Mouse (Mus musculus) liver, embryonic 13.5 days (tissue): ENCODE data around the gene Mrrf. TPM values are rescaled to one million over a fixed set of nuclear protein-coding genes. Genes with fewer than 3 reads are reported as not detected.
"Not testable (repeated sequence)": the region's sequence is repeated elsewhere in the genome, so short reads cannot be mapped to it uniquely, and the experiment has no call there.

Experiments used
- ATAC-seq: fragments of 200-750 bp; cut with Nextera tagmentation; 2 replicates; pipeline ENCODE4 v1.8.0; 2017; ENCODE audit warnings: low read depth, mild to moderate bottlenecking, moderate number of reproducible peaks, moderate library complexity
- DNase-seq: peaks from one replicate; pipeline ENCODE4 v3.0.0; 2022
- H3K27ac ChIP-seq: fragments of 300-500 bp; sonication (generic); 2 replicates; pipeline ENCODE4 v1.5.1; 2015; ENCODE audit warnings: moderate library complexity, mild to moderate bottlenecking, inconsistent platforms
- H3K27me3 ChIP-seq: fragments of 300-500 bp; sonication (generic); 2 replicates; pipeline ENCODE4 v1.6.1; 2015; ENCODE audit warnings: mild to moderate bottlenecking, inconsistent platforms
- H3K36me3 ChIP-seq: fragments of 300-500 bp; sonication (generic); 2 replicates; pipeline ENCODE4 v1.6.1; 2015; ENCODE audit warnings: mild to moderate bottlenecking, inconsistent platforms
- H3K4me1 ChIP-seq: fragments of 300-500 bp; sonication (generic); replicated peaks from 2 replicates; pipeline ENCODE4 v1.6.1; 2015; ENCODE audit warnings: inconsistent platforms
- H3K4me2 ChIP-seq: fragments of 300-500 bp; sonication (generic); 2 replicates; pipeline ENCODE4 v1.6.1; 2015; ENCODE audit warnings: inconsistent platforms, mild to moderate bottlenecking, moderate library complexity
- H3K4me3 ChIP-seq: fragments of 300-500 bp; sonication (generic); replicated peaks from 2 replicates; pipeline ENCODE4 v1.5.1; 2015; ENCODE audit warnings: mild to moderate bottlenecking, inconsistent platforms
- H3K9ac ChIP-seq: fragments of 300-500 bp; sonication (generic); 2 replicates; pipeline ENCODE4 v1.6.1; 2015; ENCODE audit warnings: mild to moderate bottlenecking, inconsistent platforms
- H3K9me3 ChIP-seq: fragments of 300-500 bp; sonication (generic); replicated peaks from 2 replicates; pipeline ENCODE4 v1.6.1; 2016; ENCODE audit warnings: inconsistent platforms
- WGBS: fragments of 180-500 bp; shearing (Covaris S2); methylation state at CpG from one replicate; pipeline ENCODE4 v1.1.7; 2015; ENCODE audit not compliant: insufficient replicate concordance; 5-methylcytosine and 5-hydroxymethylcytosine counted together
- polyA plus RNA-seq: library from polyadenylated mRNA; unstranded; fragments of >200 nt; fragmentation: Nextera tagmentation; extraction: Ambion mirVana; gene quantifications from 2 replicates; pipeline ENCODE4 v1.2.1, GENCODE M21; 2015

The Mrrf gene
- polyA plus RNA-seq, 1 experiment from 2014 or later: 21.5 TPM

DNA sequence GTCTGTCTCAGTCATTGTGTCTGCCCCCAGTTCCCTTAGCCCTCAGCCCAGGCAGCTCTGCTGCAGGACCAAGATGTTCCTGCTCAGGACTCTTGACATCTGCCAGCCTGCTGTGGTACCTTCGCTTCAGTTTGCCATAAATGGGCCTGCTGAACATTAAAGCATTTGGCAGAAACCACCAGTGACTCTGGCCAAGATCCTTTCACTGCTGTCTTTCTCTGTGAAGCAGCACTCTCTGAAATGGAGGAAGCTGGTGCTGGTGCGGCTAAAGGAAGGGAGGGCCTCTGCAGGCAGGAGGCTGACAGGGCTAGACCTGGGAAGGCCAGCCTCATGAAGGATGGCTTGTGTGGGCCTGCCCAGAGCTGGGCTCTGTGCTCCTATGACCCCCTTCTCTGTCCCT, 47.1 kb downstream of the Mrrf start:
- H3K9me3 ChIP-seq: no peaks in the 10 kb centered on the region
- no peak overlapping the region for H3K4me3 ChIP-seq
- H3K27me3 ChIP-seq: no peaks in the 10 kb centered on the region
- H3K36me3 ChIP-seq: peaks cover 16% of the 10 kb centered on the region
- WGBS: 85% methylated on average over 2 of the region's 2 CpGs
- peak overlapping the region; percentile 23; the same call in 1 of the 2 replicates for H3K27ac ChIP-seq
- no peak overlapping the region for H3K4me2 ChIP-seq
- DNase-seq (no peak), ATAC-seq (no peak)
- peaks cover 32% of the 10 kb centered on the region for H3K4me1 ChIP-seq
- no peak overlapping the region for H3K9ac ChIP-seq

DNA sequence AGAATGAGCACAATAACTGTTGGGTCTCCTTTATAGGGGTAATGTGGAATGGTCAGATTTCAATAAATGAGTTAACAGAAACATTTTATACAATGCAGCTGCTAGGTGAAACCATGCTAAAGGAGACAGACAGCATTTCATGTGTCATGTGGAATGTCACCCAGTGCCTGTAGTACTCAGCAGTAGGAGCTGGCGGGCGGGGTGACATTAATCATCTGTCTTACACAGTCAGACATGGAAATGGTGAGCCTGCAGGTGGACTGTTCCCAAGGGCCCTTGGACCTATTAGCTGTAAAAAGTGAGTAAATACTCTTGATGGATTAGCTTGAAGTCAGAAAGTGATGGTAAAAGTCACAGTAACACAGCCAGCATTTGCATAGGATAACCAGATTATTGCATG, 48.0 kb downstream of the Mrrf start:
- peaks cover 32% of the 10 kb centered on the region for H3K4me1 ChIP-seq
- H3K36me3 ChIP-seq: peaks cover 15% of the 10 kb centered on the region; the same call in 1 of the 2 replicates
- DNase-seq (no peak), ATAC-seq (peak; percentile 42; the same call in 1 of the 2 replicates)
- H3K9ac ChIP-seq: peak overlapping the region; percentile 38; the same call in 1 of the 2 replicates
- no peak overlapping the region for H3K4me2 ChIP-seq
- H3K27me3 ChIP-seq: no peaks in the 10 kb centered on the region
- WGBS: 93% methylated on average over 2 of the region's 2 CpGs
- no peaks in the 10 kb centered on the region for H3K9me3 ChIP-seq
- H3K27ac ChIP-seq: peak overlapping the region; percentile 29; the same call in 1 of the 2 replicates
- no peak overlapping the region for H3K4me3 ChIP-seq

DNA sequence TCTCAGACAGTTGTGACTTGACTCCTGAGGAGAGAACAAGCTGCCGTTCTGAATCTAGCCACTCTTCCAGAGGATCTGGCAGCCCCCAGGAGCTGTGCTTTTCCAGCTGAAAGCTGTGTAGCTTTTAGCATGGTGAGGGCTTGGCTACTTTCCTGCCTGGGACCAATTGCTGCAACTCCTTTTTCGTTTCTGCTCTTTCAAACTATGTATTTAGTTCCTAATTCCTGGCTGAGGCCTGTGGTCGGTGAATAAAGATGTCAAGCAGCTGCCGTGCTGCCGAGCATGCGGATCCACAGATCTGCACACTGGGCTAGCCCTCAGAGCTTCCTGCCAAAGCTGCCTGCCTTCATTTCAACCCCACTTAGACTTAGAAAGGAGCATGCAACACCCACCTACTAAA, 48.7 kb downstream of the Mrrf start:
- Histone ChIP-seq H3K4me3 (no peak overlapping the region), H3K27me3 (no peaks in the 10 kb centered on the region), H3K9ac (no peak overlapping the region), H3K4me1 (peaks cover 32% of the 10 kb centered on the region), H3K27ac (0 out of 2 replicates have a peak overlapping the region, but pooled peaks have one; percentile 29), H3K4me2 (no peak overlapping the region), H3K9me3 (no peaks in the 10 kb centered on the region), H3K36me3 (peaks cover 12% of the 10 kb centered on the region; the same call in 1 of the 2 replicates)
- 71% methylated on average over 6 of the region's 6 CpGs for WGBS
- DNase-seq: no peak
- no peak for ATAC-seq

DNA sequence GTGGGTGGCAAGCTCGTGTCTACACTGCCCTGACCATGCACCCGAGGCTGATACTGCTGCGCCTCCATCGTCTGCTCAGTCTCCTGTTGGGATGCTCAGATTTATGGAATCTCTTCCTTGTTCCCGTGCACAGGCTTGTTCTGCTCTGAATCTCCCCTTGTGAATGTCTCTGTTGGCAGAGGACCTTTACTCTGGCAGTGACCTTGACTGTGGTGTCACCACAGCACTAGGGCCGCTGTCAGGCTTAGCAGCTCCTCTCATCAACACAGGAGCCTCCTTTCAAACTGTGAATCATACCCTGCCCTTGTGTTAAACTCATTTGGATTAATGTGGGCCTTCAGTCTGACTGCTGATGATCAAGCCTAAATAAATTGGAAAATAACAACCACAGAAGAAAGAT, 53.0 kb downstream of the Mrrf start:
- not testable (repeated sequence) for H3K9ac ChIP-seq, ATAC-seq, H3K4me2 ChIP-seq, H3K27ac ChIP-seq, H3K27me3 ChIP-seq, H3K4me1 ChIP-seq, H3K9me3 ChIP-seq, DNase-seq, H3K4me3 ChIP-seq
- 77% methylated on average over 6 of the region's 6 CpGs for WGBS
- peaks cover 12% of the 10 kb centered on the region; the same call in 1 of the 2 replicates for H3K36me3 ChIP-seq

DNA sequence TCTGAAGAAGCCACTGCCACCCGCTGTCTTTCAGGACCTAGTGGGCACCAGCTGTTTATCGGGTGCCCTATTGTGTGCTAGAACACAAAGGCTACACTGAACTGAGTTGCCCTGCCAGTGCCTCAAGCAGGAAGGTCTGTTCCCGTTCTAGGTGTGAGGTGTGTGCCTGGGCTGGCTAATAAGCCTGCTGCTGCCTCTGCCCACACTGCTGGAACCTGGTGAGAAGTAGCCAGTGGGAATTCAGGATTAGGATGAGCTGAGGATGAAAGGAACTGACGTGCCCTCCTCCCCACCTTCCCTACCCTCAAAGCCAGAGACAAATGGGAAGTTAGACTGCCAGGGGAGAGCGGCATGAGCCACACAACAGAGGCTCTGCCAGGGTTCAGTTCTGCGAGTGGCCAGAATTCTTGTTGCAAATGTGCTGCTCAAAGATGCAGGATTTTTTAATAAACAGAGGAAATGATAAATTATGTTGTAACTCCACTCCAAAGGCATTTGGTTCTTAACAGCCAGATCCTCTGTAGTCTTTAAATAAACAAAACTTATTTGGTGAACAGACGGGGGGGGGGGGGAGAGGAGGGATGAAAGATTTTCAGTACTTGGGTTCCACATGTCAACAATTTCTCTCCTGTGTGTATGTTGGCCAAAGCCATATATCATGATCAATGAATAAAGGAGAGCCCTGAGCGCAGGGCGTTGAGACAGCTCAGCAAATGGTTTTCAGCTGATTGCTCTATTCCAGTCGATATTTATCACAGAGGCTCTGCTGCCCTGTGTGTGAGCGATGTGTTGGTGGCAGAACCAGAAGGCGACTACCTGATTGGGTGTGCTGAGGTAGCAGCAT, 55.1 kb downstream of the Mrrf start:
- no peak overlapping the region; the same call in 1 of the 2 replicates for H3K27ac ChIP-seq
- H3K4me3 ChIP-seq: no peak overlapping the region
- DNase-seq: no peak
- ATAC-seq: no peak
- H3K4me1 ChIP-seq: peaks cover 11% of the 10 kb centered on the region
- 68% methylated on average over 12 of the region's 12 CpGs for WGBS
- H3K4me2 ChIP-seq: no peak overlapping the region
- no peaks in the 10 kb centered on the region for H3K27me3 ChIP-seq
- H3K9ac ChIP-seq: no peak overlapping the region
- H3K36me3 ChIP-seq: peaks cover 12% of the 10 kb centered on the region; the same call in 1 of the 2 replicates
- no peaks in the 10 kb centered on the region for H3K9me3 ChIP-seq

DNA sequence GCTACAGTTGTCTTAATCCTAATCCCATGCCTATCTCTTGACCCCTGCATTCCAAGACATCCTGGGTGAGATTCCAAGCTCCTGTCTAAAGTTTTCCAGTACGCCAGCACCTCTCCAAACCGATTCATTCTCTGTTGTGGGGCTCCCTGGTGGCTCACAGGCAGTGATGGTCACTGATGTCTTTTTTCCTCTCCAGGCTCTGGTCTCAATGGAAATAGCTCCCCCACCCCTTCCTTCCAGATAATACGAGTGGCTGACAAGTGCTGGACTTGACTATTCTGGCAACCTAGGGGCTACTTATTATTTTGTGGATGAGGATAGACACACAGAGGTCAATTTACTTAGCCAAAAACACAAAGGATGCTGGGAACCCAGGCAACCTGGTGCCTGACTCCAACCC, 60.8 kb downstream of the Mrrf start:
- Histone ChIP-seq H3K27me3 (peaks cover 16% of the 10 kb centered on the region), H3K36me3 (no peaks in the 10 kb centered on the region), H3K4me3 (no peak overlapping the region), H3K4me2 (peak overlapping the region; percentile 90; the same call in 1 of the 2 replicates), H3K9ac (peak overlapping the region; percentile 84), H3K4me1 (peaks cover 62% of the 10 kb centered on the region), H3K27ac (peak overlapping the region; percentile 99), H3K9me3 (no peaks in the 10 kb centered on the region)
- ATAC-seq: no peak
- WGBS: 54% methylated on average over 3 of the region's 3 CpGs
- no peak for DNase-seq

DNA sequence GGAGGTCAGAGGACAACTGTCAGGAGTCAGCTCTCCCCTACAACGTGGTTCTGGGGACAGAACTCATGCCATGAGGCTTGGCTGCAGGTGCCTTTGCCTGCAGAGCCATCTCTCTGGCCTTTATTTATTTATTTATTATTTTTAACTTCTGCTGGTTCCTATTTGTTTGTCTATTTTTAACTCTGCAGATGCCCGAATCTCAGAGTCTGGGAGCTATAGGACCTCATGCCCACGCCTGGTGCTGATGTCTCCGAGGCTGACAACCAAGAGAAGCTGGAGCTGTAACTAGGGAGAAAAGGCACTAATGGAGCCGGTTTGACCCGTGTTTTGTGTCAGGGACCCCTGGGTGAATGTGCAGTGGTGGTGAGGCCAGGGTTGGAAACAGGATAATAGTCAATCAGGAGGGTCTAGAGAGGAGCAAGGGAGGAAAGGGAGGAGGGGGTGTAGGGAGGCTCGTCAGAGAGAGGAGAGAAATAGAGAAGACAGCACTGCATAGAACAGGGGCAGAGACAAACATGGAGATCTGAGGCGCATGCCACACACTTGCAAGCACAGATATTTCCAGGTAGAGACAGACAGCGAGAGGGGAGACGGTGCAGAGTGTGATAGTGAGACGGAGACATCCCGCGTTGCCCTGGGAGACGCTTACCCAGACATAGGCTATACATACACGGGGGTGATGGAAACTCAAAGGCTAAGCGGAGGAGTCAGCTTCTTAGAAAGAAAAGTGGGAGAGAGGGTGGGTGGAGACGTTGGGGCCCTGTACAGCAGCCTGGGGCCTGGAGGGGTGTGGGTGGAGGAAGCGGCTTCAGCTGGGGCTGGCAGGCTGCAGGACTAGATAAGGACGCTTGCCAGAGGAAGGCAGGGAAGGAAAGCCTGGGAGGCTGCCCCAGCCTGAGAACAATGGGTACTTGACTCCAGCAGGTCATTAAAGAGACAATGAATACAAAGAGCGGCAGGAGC, 62.0 kb downstream of the Mrrf start:
- Histone ChIP-seq H3K27me3 (peaks cover 27% of the 10 kb centered on the region), H3K9ac (peak overlapping the region; percentile 84), H3K4me3 (peak overlapping the region; percentile 59), H3K4me1 (peaks cover 73% of the 10 kb centered on the region), H3K36me3 (no peaks in the 10 kb centered on the region), H3K9me3 (no peaks in the 10 kb centered on the region), H3K27ac (peak overlapping the region; percentile 99), H3K4me2 (peak overlapping the region; percentile 90)
- ATAC-seq: peak; percentile 98
- peak; percentile 88 for DNase-seq
- 8% methylated on average over 20 of the region's 20 CpGs for WGBS

DNA sequence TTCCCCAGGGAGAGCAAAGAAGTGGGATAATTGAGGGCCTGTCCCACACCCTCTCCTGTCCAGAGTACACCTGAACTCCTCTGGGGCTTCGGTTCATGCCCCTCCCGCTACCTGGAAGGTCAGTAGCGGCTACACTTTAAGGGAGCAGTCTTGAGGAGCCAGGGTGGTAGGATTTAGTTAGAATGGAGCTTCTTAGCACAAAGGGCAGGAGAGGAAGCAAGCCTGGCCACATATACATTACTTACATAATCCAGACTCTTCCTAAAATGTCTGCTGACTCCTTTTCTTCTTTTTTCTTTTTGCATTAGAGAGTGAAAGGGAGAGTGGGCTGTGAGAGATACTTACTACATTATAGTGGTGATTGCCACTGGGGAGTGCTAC, 62.7 kb downstream of the Mrrf start:
- Histone ChIP-seq H3K27me3 (peaks cover 34% of the 10 kb centered on the region), H3K4me3 (peak overlapping the region; percentile 59), H3K27ac (peak overlapping the region; percentile 99), H3K4me2 (peak overlapping the region; percentile 90), H3K9ac (peak overlapping the region; percentile 84), H3K4me1 (peaks cover 80% of the 10 kb centered on the region), H3K9me3 (no peaks in the 10 kb centered on the region), H3K36me3 (no peaks in the 10 kb centered on the region)
- 2% methylated on average over 3 of the region's 3 CpGs for WGBS
- ATAC-seq: peak; percentile 43
- DNase-seq: no peak

DNA sequence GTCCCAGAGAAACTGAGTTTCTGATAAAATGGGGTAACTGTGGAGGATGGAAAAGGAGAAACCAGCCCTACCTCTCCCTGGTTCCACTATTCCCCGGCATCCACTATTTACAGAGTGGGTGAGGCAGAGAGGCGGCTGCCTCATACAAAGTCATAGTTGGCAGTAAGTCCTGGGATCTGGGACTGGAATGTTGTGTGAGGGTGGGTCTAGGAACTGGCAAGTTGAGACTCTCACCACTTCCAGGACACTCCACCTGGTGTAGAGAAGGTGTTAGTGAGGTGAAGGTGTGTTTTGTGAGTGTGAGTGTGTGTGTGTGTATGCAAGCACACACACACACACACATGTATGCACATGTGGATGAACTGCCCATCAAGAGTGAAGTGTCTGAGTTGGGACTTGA, 64.6 kb downstream of the Mrrf start:
- ATAC-seq (no peak), DNase-seq (no peak)
- Histone ChIP-seq H3K27me3 (peaks cover 49% of the 10 kb centered on the region), H3K4me1 (peaks cover 93% of the 10 kb centered on the region), H3K4me2 (no peak overlapping the region), H3K9me3 (no peaks in the 10 kb centered on the region), H3K36me3 (no peaks in the 10 kb centered on the region), H3K27ac (peak overlapping the region; percentile 99; the same call in 1 of the 2 replicates), H3K9ac (no peak overlapping the region), H3K4me3 (no peak overlapping the region)
- 89% methylated on average over 2 of the region's 2 CpGs for WGBS

DNA sequence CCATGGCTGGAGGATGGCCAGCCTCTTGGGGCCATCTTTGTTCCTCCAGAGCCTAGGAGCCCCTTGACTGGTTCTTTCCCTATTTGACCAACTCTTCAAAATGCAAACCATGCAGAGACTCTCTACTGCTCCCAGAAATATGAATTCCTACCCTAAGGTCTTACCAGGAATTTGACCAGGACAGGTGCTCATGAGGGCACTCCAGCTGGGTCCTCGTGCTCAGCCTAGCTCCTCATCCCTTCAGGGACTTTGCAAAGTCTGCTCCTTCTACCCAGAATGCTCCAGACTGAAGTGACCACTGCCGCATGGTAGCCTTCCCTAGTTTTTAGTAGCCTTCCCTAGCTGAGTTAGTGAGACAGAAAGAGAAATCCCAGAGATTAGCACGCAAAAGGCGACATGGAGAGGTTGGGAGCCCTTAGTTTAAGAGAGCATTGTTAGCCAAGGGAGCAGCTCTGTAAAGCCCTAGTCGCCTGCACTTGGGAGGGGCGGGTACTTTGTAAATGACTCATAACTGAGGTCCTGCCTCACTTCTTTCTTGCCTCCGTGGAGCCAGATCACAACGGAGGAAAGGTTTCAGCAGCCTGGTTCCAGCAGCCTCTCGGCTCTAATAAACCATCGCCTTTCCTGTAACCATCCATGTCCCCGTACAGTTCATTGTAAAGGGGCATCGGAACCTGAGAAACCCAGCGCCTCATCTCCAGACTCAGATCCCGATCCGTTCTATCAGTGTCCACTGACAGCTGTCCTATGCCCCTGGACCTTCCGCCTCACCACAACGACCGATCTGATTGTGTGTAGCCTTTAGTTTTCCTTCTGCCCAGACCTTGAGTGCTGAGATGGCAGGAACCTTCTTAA, 65.8 kb downstream of the Mrrf start:
- H3K27me3 ChIP-seq: peaks cover 49% of the 10 kb centered on the region
- no peaks in the 10 kb centered on the region for H3K36me3 ChIP-seq
- DNase-seq: no peak
- peak overlapping the region; percentile 81 for H3K4me2 ChIP-seq
- no peaks in the 10 kb centered on the region for H3K9me3 ChIP-seq
- WGBS: 27% methylated on average over 18 of the region's 18 CpGs
- no peak for ATAC-seq
- peak overlapping the region; percentile 58 for H3K4me3 ChIP-seq
- no peak overlapping the region for H3K27ac ChIP-seq
- peaks cover 81% of the 10 kb centered on the region for H3K4me1 ChIP-seq
- peak overlapping the region; percentile 59 for H3K9ac ChIP-seq
